Mouse (Mus musculus) olfactory bulb, adult 2 months (tissue): Measurements from ENCODE around the gene Gm49361. TPM values are rescaled to one million over a fixed set of nuclear protein-coding genes. Genes with fewer than 3 reads are reported as not detected.

Experiments
- H3K27ac ChIP-seq: fragments of 200-500 bp; 2 replicates; pipeline ENCODE4 v1.5.1; 2012; ENCODE audit warnings: low read depth, low read length; ENCODE audit not compliant: insufficient read depth
- H3K4me1 ChIP-seq: fragments of 200-500 bp; 2 replicates; pipeline ENCODE4 v1.6.1; 2012; ENCODE audit warnings: low read length; ENCODE audit not compliant: control insufficient read depth, insufficient read depth
- H3K4me3 ChIP-seq: fragments of 200-500 bp; 2 replicates; pipeline ENCODE4 v1.5.1; 2012; ENCODE audit warnings: mild to moderate bottlenecking, low read depth, low read length, moderate library complexity; ENCODE audit not compliant: insufficient read depth
- CTCF ChIP-seq: fragments of 200-500 bp; IDR thresholded peaks from 2 replicates; pipeline ENCODE4 v1.5.1; 2012; ENCODE audit warnings: low read depth, mild to moderate bottlenecking, low read length, moderate library complexity; ENCODE audit not compliant: insufficient read depth
- POLR2A ChIP-seq: fragments of 200-500 bp; IDR thresholded peaks from 2 replicates; pipeline ENCODE4 v1.6.1; 2012; ENCODE audit warnings: mild to moderate bottlenecking, low read depth, low read length, moderate library complexity; ENCODE audit not compliant: insufficient read depth
- WGBS: fragments of 180-500 bp; shearing (Covaris S2); methylation state at CpG from one replicate; pipeline ENCODE4 v1.1.7; 2018; 5-methylcytosine and 5-hydroxymethylcytosine counted together
- polyA plus RNA-seq: library from polyadenylated mRNA; stranded (reverse); fragments of >200 nt; gene quantifications from 2 replicates; pipeline ENCODE4 v1.2.4, GENCODE M21; 2012; ENCODE audit warnings: low replicate concordance; ENCODE audit not compliant: missing spikeins, insufficient read depth, insufficient read length

Gm49361 gene
- not detected in 2 replicates for polyA plus RNA-seq

DNA sequence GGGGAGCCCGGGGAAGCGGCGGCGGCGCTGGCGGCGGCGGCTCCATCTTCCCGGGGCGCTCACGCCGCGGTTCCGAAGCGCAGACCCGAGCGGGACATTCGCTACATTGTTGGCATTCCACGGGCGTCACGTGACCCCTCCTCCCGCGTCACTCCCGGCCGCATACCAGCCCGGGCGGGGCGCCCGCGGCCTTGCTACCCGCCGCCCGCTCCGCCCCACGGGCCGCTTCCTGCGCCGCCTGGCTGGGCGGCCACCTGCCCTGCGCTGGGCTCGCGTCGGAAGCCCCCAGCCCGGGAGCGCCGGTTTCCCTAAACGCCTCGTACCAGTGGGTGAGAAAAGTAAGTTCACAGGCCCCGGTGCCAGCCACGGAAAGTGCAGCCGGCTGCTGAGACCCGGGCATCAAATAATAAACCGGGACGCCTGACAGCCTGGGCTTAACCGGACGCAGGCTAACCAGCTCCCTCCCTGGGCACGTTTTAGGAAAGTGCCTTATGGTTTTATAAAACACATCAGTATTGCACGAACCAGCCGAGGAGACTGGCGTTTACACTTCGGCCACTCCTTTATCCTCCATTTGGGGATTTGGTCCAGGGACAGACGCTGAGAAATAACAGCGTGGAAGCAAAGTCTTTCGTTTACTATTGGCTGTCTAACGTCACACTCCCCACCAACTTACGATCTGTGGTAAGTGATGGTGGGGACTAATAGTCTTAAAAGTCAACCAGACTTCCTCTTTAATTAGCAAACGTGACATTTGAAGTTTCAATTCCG, at the start of gene Gm49361:
Gene Gm49361, minus strand, starts transcription at position 103 of the 771 bp plus-strand sequence.
- WGBS: 1% methylated on average over 68 of the region's 68 CpGs
- TF ChIP-seq POLR2A (peak; percentile 19; the same call in 1 of the 2 replicates), CTCF (no peak)
- Histone ChIP-seq H3K4me1 (no peaks in the 10 kb centered on the region; the same call in 1 of the 2 replicates), H3K27ac (peak within 1 kb of the TSS; percentile 32; the same call in 1 of the 2 replicates), H3K4me3 (peak within 1 kb of the TSS; percentile 94)

DNA sequence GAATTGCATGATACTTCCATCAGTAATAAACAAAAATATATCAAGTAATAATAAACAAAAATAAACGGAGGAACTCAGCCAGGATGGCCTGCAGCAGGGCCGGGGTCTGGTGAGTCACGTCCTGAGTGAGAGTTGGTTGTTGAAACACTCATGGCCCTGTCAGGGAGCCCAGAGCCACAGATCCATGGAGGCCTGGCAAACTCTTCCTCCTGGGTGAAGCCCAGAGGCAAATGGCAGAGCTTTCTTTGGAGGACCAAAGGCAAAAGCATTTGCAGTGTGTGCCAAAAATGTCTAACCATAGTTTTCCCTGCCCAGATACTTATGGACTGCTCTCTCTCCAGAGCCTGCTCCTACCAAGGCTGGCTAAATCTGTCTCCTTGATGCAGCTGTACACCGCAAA, 45.3 kb upstream of the Gm49361 start:
- Histone ChIP-seq H3K4me1 (no peaks in the 10 kb centered on the region), H3K27ac (no peak overlapping the region), H3K4me3 (no peak overlapping the region)
- WGBS: 79% methylated on average over 4 of the region's 4 CpGs
- TF ChIP-seq POLR2A: no peak
- no peak for TF ChIP-seq CTCF

DNA sequence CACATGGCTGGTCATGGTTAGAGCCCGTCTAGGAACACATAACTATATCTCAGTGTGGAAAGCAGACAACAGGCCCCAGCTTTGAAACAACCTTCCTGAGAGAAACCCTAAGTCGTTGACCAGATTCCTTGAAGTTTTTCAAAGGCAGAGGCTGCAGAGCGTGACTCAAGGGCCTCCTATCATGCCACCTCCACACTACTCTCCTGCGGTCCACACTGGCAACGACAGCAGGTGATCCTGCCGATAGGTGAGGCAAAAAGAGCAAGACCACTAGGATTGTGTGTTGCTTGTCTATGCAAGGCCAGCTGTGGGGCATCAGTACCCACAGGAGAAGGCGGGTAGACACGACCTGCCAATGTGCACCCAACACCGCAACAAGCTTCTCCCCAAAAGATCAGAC, 43.9 kb upstream of the Gm49361 start:
- Histone ChIP-seq H3K4me1 (no peaks in the 10 kb centered on the region), H3K4me3 (no peak overlapping the region), H3K27ac (no peak overlapping the region)
- 95% methylated on average over 9 of the region's 9 CpGs for whole genome bisulfite sequencing
- TF ChIP-seq CTCF: no peak
- TF ChIP-seq POLR2A: no peak

DNA sequence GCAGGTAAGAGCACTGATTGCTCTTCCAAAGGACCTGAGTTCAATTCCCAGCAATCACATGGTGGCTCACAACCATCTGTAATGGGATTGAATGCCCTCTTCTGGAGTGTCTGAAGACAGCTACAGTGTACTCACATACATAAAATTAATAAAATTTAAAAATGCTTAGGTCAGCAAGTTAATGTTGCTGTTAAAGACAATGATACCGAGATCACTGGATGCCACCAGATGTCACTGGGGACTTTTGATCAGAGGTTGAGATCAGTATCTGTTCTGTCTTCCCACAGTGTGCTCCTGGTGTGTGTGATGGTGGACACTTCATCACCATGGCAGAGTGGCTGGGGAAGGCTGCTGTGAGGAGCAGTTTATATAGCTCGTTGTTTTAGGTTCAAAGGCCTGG, 43.4 kb upstream of the Gm49361 start:
- Histone ChIP-seq H3K27ac (no peak overlapping the region), H3K4me3 (no peak overlapping the region), H3K4me1 (no peaks in the 10 kb centered on the region)
- 93% methylated on average over 2 of the region's 2 CpGs for WGBS
- TF ChIP-seq CTCF: no peak
- TF ChIP-seq POLR2A: no peak

DNA sequence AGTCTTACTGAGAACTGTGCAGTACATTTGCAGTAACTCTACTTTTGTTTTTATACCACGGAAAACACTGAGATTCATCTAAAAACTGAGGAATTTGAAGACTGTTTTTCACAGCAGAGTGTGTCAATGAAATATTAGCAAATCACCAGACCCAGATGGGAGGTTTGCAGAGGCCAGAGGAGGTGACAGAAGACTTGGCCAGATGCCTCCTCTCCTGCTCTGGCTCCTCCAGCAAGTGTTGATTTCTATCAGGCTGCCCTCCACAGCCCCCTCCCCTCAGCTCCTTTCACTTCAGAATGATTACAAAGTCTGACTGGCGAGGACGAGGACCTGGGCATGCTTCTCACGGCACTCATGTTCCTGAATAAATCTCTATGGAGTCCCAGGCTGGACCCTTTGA, 41.5 kb upstream of the Gm49361 start:
- WGBS: 53% methylated on average over 4 of the region's 4 CpGs
- no peak for TF ChIP-seq CTCF
- TF ChIP-seq POLR2A: no peak
- no peak overlapping the region for H3K27ac ChIP-seq
- no peak overlapping the region for H3K4me3 ChIP-seq
- no peaks in the 10 kb centered on the region for H3K4me1 ChIP-seq

DNA sequence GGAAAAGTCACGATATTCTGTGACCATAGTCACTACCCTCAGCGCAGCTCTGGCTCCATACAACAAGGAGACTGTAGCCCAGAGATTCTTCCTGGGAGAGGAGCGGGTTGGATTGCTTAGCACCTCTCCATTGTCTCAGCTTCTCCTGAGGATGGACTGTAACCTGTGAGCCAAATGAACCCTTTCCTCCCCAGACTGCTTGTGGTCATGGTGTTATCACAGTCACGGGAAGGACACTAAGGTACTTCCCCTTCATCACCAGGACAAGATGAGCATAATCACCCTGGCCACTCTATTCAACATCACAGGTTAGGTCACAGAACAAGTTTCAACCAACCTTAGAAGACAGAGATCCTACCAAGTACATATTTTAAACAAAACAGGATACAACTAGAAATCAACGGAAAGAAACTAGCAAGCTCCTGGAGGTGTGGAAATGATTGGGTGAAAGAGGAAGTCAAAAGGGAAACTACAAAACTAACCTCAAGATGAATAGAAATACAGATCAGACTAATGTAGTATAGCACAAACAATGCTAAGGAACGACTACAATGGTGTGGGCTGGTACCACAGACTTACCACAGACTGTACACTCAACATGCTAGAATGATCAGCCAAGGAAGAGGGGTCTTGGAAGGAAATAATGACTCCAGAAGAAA, 26.4 kb upstream of the Gm49361 start:
- H3K4me3 ChIP-seq: no peak overlapping the region
- 86% methylated on average over 6 of the region's 6 CpGs for WGBS
- TF ChIP-seq CTCF (no peak), POLR2A (no peak)

DNA sequence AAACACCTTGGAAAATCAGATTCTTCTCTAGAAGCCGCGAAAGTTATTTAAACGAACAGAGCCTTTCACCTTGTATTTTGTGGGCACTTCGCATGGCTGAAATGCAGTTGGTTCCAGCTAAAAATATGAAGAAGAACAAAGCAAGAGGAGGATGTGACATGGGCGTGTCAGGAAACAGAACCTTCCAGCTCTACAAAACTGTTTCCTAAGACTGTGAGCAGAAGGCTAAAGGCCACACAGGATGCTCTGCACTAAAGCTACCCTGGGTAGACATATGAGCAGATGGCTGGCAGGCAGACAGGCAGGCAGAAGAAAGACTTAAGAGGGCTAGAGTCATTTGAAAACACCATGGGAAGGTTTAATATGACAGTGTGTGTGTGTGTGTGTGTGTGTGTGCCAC, 23.2 kb upstream of the Gm49361 start:
- Histone ChIP-seq H3K4me3 (no peak overlapping the region), H3K27ac (no peak overlapping the region), H3K4me1 (no peaks in the 10 kb centered on the region)
- TF ChIP-seq CTCF: no peak
- TF ChIP-seq POLR2A: no peak
- 92% methylated on average over 5 of the region's 5 CpGs for WGBS

More for the DNA sequence above, 26.4 kb upstream of the Gm49361 start:
- Histone ChIP-seq H3K4me1 (no peaks in the 10 kb centered on the region), H3K27ac (no peak overlapping the region)

DNA sequence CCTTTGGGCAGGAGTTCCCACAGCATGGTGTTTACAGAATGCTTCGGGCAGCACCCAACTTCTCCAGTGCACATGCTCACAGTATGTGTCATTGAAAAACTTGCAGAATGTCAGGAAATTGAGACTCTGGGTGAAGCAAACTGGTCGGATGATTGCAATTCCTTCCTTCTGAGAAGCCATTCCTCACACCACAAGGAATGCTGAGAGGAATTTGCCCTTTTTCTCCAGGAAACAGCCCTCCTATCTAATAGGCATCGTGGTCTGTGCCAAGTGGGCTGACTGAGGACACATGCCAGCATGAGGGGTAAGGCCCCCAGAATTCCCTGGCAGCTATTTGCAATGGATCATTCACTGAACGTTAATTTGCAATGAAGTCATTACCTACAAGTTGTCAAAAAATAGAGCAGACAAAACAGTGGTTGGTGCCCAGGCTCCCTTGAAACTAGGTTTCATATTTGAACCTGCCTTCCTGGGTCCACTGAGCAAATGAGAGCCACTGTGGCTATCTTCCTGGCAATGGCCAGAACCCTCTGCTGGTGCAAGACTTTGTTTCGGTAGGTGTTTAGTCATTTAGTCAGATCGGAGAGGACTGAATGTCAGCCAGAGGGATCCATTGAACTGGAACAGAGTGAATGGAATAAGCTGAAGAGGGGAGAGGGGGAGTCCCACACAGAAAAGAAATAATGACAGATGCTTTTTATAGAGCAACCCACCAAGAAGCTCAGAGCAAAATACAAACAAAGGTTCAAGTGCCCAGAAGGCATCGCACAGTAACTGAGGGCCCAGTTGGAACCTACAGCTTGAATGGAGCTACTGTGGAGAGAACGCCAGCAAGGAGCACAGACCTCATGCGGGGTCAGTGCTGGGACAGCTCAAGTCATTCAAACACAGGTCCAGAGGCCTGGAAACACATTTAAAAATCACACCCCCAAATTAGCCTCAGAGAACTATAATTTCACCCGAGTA, 14.8 kb upstream of the Gm49361 start:
- 39% methylated on average over 10 of the region's 10 CpGs for WGBS

More for the DNA sequence above, 14.8 kb upstream of the Gm49361 start:
- Histone ChIP-seq H3K4me1 (peaks cover 9% of the 10 kb centered on the region), H3K4me3 (no peak overlapping the region), H3K27ac (no peak overlapping the region)
- no peak for TF ChIP-seq POLR2A
- no peak for TF ChIP-seq CTCF
